ENCODE assay signal across 26 mouse cellular contexts in genomic region chrX:100400900-100401299, GRCm38 (mm10). TPM values are rescaled to one million over a fixed set of nuclear protein-coding genes. Genes with fewer than 3 reads are reported as not detected.
"Had no signal": no experiment of that assay in that cellular context is flagged by ENCODE, and none has a peak within 500 bp of the region (broad histone marks: within the 10 kb centered on the region; RNA-seq: fewer than 3 reads in every experiment).

No protein-coding gene starts in this region.

- DNase-seq: left cerebral cortex, postnatal 4 days; liver; liver, embryonic 13.5 days; liver, postnatal 0 days; lung, adult 18-20 months; lung, adult 2 months; lung, embryonic 14.5 days; lung, postnatal 10 days; lung, postnatal 14 days; lung, postnatal 4 days; midbrain, embryonic 14.5 days had no signal

- ATAC-seq: liver, embryonic 12.5 days; liver, postnatal 0 days; lung, postnatal 0 days; midbrain, embryonic 13.5 days; midbrain, embryonic 15.5 days; midbrain, embryonic 16.5 days had no signal

RNA-seq across cellular contexts. Expression of gene Otud6a, which starts 27.9 kb away (rescaled TPM):
- total RNA-seq: left cerebral cortex, adult 8-10 months; left cerebral cortex, postnatal 10 days; left cerebral cortex, postnatal 14 days; left cerebral cortex, postnatal 25 days; left cerebral cortex, postnatal 36 days; left cerebral cortex, postnatal 4 days; liver, adult 2 months; megakaryocyte progenitor cell, adult 5-6 weeks; megakaryocyte, adult 5-6 weeks; midbrain, postnatal 0 days; monocyte, adult 5-6 weeks had no signal

RNA-seq across cellular contexts. Expression of gene Awat2, which starts 41.6 kb away (rescaled TPM):
- total RNA-seq: left cerebral cortex, postnatal 10 days; left cerebral cortex, postnatal 14 days; left cerebral cortex, postnatal 4 days; midbrain, postnatal 0 days; monocyte, adult 5-6 weeks had no signal
